Mouse (Mus musculus) testis, adult 2 months (tissue): Measurements from ENCODE around the gene Sec31b.

ENCODE experiments used
- CTCF ChIP-seq: fragments of 200-500 bp; IDR thresholded peaks from 2 replicates; pipeline ENCODE4 v1.5.1; 2012; ENCODE audit warnings: low read depth, mild to moderate bottlenecking, inconsistent platforms, low read length, moderate library complexity; ENCODE audit not compliant: control insufficient read depth, insufficient read depth, insufficient replicate concordance
- POLR2A ChIP-seq: fragments of 200-500 bp; IDR thresholded peaks from 2 replicates; pipeline ENCODE4 v1.6.1; 2012; ENCODE audit warnings: low read depth, mild to moderate bottlenecking, inconsistent platforms, low read length, moderate library complexity; ENCODE audit not compliant: control insufficient read depth

GRCm38 (mm10) chr19:44517996-44518768 is 27.5 kb downstream of the Sec31b start:
- TF ChIP-seq POLR2A (no peak), CTCF (no peak)
